Mouse (Mus musculus) adrenal gland (tissue): ENCODE results near the gene Pafah2.

Source experiments
- intact Hi-C: fragments of 180-260 bp; cut with DNase I; formaldehyde crosslinking; loops from one replicate; pipeline ENCODE4 v1.15.1; 2025
- microRNA-seq, 2 experiments: library from miRNA; unstranded; fragments of <30 nt; microRNA quantifications; one replicate each; pipeline ENCODE4; 2019

Pafah2 gene

DNA sequence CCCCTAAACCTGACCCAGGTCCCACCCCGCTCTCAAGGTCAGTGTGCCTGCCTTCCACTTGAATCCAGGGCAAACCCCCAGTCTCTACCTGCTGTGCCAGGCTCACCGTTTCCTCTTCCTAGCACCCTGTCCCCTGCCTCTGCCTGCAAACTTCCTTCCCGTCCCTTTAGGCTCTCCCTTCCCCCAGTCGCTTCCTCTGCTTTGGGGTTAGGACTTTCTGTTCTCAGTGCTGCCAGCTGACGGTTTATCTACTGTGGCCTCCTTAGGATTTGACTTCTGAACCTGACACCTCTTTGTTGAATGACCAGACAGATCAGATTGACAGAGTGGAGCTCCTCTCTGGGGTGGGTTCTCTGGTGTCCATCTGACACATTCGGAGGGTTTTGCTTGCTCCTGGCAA, 59.2 kb downstream of the Pafah2 start:
- intact Hi-C loops: no loop called here

DNA sequence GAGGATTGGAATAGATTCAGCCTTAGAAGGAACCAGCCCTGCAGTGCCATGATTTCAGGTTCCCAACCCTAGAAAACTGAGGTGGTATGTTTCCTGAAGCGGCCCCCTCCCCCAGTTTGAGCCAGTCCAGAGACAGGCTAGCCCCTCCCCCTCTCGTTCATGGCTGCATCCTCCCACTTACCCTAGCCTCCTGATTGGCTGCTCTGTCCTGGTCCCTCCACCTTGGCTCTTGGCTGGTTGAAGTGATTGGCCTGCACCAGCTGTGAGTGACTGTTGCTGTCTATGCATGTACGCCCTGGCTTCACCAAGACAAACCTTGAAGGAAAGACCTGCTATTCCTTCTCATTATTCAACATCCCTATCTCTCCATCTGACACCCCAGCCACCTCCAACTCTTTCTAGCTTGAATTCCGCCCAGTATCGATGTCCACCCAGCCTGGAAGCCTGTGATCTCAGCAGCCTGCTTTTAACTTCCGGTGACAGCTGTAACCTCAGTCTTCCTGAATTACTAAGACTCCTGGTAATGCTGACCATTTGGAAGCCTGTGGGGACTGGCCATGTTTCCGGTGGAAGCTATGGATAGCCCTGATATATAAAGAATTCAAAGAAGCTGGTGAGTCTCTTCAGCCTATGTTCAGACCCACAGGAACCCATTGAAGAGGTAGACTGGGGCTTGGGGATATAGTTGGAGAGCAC, 61.2 kb downstream of the Pafah2 start:
- intact Hi-C loops: no loop called here

DNA sequence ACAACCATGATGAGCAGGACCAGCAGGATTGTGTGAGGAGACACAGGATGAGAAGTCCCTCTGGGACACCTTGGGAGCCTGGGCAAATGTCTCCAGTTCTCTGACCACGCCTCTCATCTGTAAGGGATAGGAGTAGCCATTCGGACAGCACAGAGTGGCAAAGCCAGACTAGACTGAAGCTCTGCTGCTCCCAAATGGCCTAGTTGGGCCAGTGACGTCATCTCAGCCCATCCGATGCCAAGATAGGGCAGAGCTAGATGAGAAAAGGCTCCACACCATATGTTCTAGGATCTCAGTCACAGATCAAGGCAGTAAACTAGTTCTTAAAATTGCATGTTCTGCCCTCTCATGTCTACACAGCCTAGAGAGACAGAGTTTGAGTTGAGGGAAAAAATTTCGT, 62.7 kb downstream of the Pafah2 start:
- intact Hi-C loops: no loop called here

DNA sequence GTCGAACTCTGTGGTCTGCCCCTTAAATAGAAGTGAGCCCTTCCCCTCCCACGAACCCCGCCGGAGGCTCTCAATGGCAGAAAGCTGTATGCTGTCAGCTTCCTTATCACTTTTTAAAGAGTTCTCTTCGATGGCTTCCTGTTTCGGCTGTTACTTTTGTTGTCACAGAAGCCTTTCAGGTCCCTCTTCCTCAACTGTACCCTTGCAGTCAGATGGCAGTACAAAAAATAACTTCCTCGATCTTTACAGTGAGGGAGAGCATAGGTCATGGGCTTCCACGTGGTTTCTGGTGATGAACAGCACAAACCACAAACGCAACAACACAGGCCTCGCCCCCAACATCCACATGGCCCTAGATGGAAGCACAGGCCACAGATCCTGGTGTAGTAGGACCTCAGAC, 64.2 kb downstream of the Pafah2 start:
- intact Hi-C loops: no loop called here

GRCm38 (mm10) chr4:134461252-134461651, 65.1 kb downstream of the Pafah2 start:
- intact Hi-C loops: no loop called here

DNA sequence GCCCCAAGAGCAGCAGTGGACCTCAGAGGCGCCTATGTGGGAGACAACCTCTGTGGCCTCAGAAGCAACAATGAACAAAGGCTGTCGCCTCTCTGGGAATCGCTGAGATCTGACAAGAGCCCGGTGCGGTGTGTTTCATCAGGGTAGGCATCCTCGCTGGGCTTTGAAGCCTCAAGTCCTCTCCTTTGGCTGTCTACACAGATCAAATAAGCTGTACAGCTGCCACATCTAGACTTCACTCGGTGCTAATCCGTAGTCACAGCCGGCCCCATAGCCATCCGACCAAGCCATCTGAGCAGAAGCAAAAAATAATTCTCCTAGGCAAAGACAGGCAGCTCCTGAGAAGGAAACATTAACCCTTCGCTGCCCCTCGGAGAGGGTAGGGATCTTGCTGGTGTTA, 69.7 kb downstream of the Pafah2 start:
- intact Hi-C loops: no loop called here

DNA sequence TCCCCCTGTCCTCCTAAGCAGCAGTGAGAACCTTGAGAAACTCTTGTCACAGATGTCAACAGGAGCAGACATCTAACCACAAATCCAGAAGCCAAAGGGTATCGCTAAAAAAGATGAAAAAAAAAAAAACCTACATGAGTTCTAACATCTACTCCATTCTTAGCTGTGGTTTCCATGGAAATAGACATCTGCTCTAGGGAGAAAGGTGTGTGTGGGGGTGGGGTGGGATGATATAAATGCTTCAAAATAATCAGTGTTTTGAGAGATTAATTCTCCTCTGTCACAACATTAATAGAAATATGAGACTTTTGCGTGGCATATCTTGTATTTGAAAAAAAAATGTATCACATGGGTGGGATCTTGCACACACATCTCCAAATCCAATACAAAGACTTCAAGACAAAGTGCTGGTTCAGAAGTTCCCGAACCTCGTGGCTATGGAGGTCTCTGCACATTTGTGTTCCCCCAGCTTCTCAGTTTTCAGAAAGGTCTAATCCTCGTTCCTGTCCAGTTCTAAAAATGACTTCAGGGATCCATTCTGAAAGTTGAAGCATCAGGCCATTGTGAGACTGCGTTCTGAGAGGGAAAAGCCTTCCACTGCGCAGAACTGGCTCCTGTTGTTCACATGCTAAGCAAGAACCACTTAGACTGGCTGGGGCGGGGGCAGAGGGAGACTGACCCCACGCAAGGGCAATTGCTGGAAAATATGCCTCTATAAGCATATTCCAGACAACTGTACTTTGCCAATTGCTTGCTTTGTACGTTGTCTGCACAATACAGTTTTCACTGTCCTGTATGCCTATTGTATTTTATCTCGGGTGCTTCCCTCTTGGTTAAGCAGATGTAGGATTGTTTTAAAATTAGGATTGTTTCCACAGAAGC, 70.5 kb downstream of the Pafah2 start:
- intact Hi-C loops: no loop called here

DNA sequence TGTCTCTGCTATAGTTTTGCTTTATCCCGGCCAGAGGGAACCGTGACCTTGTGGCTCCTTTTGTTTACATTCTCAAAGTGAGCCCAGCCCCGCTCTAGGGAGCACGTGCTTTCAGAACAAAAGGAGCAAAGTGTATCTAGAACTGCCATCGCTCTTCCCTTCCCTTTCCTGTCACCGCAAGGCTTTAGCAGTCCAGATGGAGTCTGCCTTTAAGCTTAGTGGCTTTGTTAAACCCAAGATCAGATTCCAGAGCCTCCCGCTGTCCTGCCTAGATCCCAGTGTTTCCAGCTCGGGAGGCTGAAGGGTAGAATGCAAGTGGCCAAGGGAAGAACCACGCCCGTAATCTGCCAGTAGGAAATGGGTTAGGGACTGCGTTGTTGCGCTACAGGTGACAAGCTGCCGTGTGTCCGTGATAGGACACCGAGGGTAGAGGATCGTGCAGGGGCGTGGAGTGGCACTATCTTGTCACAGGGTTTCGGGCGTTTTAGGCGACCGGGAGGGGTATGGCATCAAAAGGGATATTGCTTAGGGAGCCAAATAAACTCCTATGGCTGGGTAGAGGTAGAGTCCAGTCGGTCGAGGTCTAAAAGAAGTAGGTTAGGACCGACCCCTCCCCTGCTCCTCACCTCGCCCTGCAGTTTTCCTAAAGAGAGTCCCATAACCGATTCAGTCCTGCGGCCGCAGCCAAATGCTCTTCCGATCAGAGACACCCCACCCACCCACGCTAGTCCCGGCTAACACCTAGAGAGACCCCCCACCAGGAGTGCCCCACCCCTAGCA, 71.5 kb downstream of the Pafah2 start:
- intact Hi-C loops: no loop called here

- intact Hi-C loops: no loop called here
These were observed 72.1 kb downstream of the Pafah2 start, which contains the start of gene Stmn1 for GRCm38 (mm10) chr4:134468215-134468575. Gene Stmn1, plus strand, starts transcription at chr4:134468320.

DNA sequence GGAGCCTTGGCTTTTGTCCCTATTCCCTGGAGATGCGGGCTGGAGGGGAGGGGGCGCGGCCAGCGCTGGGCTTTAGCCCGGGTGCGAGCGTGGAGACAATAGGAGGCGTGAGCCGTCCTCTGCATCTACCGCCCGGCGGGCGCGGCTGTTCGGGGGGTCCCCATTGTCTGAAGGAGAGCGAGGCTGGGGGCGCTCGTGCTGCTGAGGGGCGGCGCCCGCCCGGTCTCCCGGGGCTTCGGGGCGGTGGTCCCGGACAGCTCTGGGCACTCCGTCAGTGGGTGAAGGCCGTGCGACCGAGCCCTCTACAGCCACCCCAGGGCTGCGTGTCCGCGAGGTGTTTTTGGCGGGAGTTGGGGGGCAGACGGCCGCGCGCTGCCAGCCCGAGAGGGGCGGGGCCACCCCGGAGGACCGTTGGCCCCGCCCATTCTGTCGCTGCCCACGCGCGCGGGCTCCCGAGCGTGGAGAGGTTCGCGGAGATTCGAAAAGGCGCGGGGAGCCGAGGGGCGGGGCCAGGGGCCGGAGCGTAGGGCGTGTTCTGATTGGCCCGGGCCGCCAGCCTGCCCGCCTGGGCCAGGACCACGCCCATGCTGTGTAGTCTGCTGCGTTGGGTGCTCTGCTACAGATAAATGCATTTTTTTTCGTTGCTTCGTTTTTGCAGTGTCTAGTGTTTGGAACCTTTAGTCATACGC, 72.6 kb downstream of the Pafah2 start:
- intact Hi-C loops: no loop called here

GRCm38 (mm10) chr4:134469341-134469796, 73.2 kb downstream of the Pafah2 start:
- intact Hi-C loops: no loop called here

GRCm38 (mm10) chr4:134469985-134470384, 73.9 kb downstream of the Pafah2 start:
- intact Hi-C loops: loop anchor here (10.0 kb wide), 1 partner anchor 205 kb away; no protein-coding TSS in a partner anchor

DNA sequence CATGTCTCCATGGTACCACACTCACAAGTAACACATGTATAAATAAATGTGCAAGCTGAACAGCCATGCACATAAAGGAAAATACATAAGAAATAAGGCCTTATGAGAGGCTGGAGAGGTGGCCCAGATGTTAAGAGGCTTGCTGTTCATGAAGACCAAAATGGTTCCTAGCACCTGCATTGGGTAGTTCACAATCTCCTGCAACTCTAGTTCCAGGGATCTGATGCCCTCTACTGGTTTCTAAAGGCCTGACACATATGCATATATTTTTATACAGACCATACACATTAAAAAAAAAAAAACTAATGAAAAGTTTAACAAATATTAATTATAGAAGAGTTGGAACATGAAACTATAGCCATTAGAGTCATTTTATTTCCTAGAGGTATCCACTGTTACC, 75.3 kb downstream of the Pafah2 start:
- intact Hi-C loops: loop anchor here (10.0 kb wide), 1 partner anchor 207 kb away; no protein-coding TSS in a partner anchor

DNA sequence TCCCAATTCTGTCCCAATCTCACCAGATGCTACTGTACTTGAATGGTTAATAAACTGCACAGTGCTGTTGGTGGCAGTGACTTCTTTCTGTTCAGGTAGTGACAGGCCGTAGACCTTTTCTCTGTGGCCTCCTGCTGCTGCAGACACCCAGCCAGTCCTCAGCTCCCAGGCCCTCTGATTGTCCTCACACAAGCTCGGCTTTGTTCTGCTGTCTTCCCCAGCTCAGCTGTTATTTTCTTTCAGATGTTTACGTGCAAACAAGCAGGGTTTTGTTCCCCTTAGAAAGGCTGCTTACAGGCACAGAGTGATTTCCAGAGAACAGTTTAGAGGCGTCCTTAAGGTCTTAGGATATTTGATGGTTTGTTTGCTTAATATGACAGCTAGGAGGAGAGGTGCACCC, 77.6 kb downstream of the Pafah2 start:
- intact Hi-C loops: loop anchor here (10.0 kb wide), 1 partner anchor 209 kb away; no protein-coding TSS in a partner anchor

GRCm38 (mm10) chr4:134474240-134474639, 78.1 kb downstream of the Pafah2 start:
- intact Hi-C loops: loop anchor here (10.0 kb wide), 1 partner anchor 209 kb away; no protein-coding TSS in a partner anchor

DNA sequence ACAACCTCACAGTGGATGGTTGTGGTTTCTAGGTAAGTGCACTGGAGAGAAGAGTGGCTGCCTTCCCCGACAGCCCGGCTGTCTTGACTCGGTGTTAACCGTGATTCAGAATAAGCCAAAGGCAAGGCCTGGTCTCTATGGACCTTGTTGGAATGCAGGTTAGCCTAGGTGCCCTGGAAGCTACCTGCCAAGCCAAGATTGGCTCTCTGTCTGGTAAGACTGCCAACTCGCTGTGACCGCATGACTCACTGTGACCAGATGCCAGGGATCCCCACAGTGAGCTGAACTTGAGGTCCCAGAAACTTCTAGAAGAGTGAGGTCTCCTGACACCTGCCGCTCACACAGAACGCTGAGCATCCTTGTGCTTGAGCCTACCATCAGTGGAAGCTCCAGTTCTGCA, 80.8 kb downstream of the Pafah2 start:
- intact Hi-C loops: loop anchor here (10.0 kb wide), 1 partner anchor 212 kb away; no protein-coding TSS in a partner anchor

Small RNA genes within 50 kb of the gene (microRNA-seq; reads per million reads assigned to microRNA genes)
- 0.34 to 0.62 reads per million in 2 experiments for gene Gm23634
